Mouse (Mus musculus): ENCODE measurements around the gene Ttll1. TPM values are rescaled to one million over a fixed set of nuclear protein-coding genes. Genes with fewer than 3 reads are reported as not detected.

Gene Ttll1
- polyA plus RNA-seq, 1 experiment from 2014 or later: 21.5 TPM

GRCm38 (mm10) chr15:83435324-83436090 is 75.2 kb downstream of the Ttll1 start:
- Histone ChIP-seq H3K4me3 (no peak overlapping the region), H3K4me2 (no peak overlapping the region), H3K36me3 (no peaks in the 10 kb centered on the region), H3K4me1 (peaks cover 76% of the 10 kb centered on the region), H3K27ac (replicated peaks) (no peak overlapping the region), H3K9me3 (no peaks in the 10 kb centered on the region), H3K9ac (no peak overlapping the region), H3K27me3 (replicated peaks) (no peaks in the 10 kb centered on the region)
- no peak for ATAC-seq (ENCODE audit: extremely low read depth, insufficient number of reproducible peaks, low FRiP score, low TSS enrichment)
- 65% methylated on average over 8 of the region's 8 CpGs for WGBS

- no peaks in the 10 kb centered on the region for H3K36me3 ChIP-seq
- H3K4me2 ChIP-seq: no peak overlapping the region
- peaks cover 76% of the 10 kb centered on the region for H3K4me1 ChIP-seq
- WGBS: 69% methylated on average over 4 of the region's 4 CpGs
- H3K9ac ChIP-seq: no peak overlapping the region
- no peaks in the 10 kb centered on the region for H3K9me3 ChIP-seq
- H3K27ac ChIP-seq (replicated peaks): no peak overlapping the region
- ATAC-seq (ENCODE audit: extremely low read depth, insufficient number of reproducible peaks, low FRiP score, low TSS enrichment): no peak
- H3K4me3 ChIP-seq: no peak overlapping the region
- no peaks in the 10 kb centered on the region for H3K27me3 ChIP-seq (replicated peaks)
Measured at GRCm38 (mm10) chr15:83434692-83435091, 76.0 kb downstream of the Ttll1 start.

Small RNAs within 50 kb of the gene (microRNA-seq; reads per million reads assigned to microRNA genes)
- gene Gm24575: not detected

Other genes starting within 250 kb of the Ttll1 start
- 27.8 and 28.5 TPM in 2 replicates for gene Arfgap3, start 160.6 kb downstream of the Ttll1 start, polyA plus RNA-seq (2015; fragmentation: Nextera tagmentation; extraction: Ambion mirVana)
- 56.8 and 57.8 TPM in 2 replicates for gene Pacsin2, start 46.3 kb downstream of the Ttll1 start, polyA plus RNA-seq (2015; fragmentation: Nextera tagmentation; extraction: Ambion mirVana)
- 31.2 and 31.8 TPM in 2 replicates for gene Bik, start 16.0 kb upstream of the Ttll1 start, polyA plus RNA-seq (2015; fragmentation: Nextera tagmentation; extraction: Ambion mirVana)
- 139 and 150 TPM in 2 replicates for gene Tspo, start 52.7 kb upstream of the Ttll1 start, polyA plus RNA-seq (2015; fragmentation: Nextera tagmentation; extraction: Ambion mirVana)
- gene Mcat, start 52.9 kb upstream of the Ttll1 start, polyA plus RNA-seq (2015; fragmentation: Nextera tagmentation; extraction: Ambion mirVana): 29.6 and 32.6 TPM in 2 replicates
- gene Ttll12, start 84.3 kb upstream of the Ttll1 start, polyA plus RNA-seq (2015; fragmentation: Nextera tagmentation; extraction: Ambion mirVana): 21.9 and 22.0 TPM in 2 replicates
- gene Scube1, start 214.1 kb upstream of the Ttll1 start, polyA plus RNA-seq (2015; fragmentation: Nextera tagmentation; extraction: Ambion mirVana): 9.1 and 11.0 TPM in 2 replicates

All from heart, embryonic 13.5 days (tissue).